Mouse (Mus musculus) cortical plate, adult 2 months (tissue): ENCODE data around the gene Snx15. TPM values are rescaled to one million over a fixed set of nuclear protein-coding genes. Genes with fewer than 3 reads are reported as not detected.

ENCODE experiments used
- H3K27ac ChIP-seq: fragments of 200-500 bp; 2 replicates; pipeline ENCODE4 v1.5.1; 2012; ENCODE audit warnings: low read length, control low read depth, inconsistent platforms; ENCODE audit not compliant: insufficient read depth
- H3K4me1 ChIP-seq: fragments of 200-500 bp; 2 replicates; pipeline ENCODE4 v1.6.1; 2011; ENCODE audit warnings: low read length; ENCODE audit not compliant: control insufficient read depth, insufficient read depth
- H3K4me3 ChIP-seq: fragments of 200-500 bp; 2 replicates; pipeline ENCODE4 v1.5.1; 2011; ENCODE audit warnings: mild to moderate bottlenecking, low read length, control low read depth; ENCODE audit not compliant: insufficient read depth
- CTCF ChIP-seq: fragments of 200-500 bp; IDR thresholded peaks from 2 replicates; pipeline ENCODE4 v1.5.1; 2011; ENCODE audit warnings: mild to moderate bottlenecking, control low read depth, low read length; ENCODE audit not compliant: insufficient read depth; ENCODE audit errors: extremely low read depth
- POLR2A ChIP-seq: fragments of 200-500 bp; IDR thresholded peaks from 2 replicates; pipeline ENCODE4 v1.6.1; 2011; ENCODE audit warnings: mild to moderate bottlenecking, low read length, control low read depth; ENCODE audit not compliant: insufficient read depth; ENCODE audit errors: extremely low read depth
- polyA plus RNA-seq: library from polyadenylated mRNA; depleted of rRNA; stranded (reverse); fragments of >200 nt; gene quantifications from 2 replicates; pipeline ENCODE4 v1.2.3, GENCODE M21; 2012; rRNA removed

The Snx15 gene
- polyA plus RNA-seq, 1 experiment: 68.9 TPM

DNA sequence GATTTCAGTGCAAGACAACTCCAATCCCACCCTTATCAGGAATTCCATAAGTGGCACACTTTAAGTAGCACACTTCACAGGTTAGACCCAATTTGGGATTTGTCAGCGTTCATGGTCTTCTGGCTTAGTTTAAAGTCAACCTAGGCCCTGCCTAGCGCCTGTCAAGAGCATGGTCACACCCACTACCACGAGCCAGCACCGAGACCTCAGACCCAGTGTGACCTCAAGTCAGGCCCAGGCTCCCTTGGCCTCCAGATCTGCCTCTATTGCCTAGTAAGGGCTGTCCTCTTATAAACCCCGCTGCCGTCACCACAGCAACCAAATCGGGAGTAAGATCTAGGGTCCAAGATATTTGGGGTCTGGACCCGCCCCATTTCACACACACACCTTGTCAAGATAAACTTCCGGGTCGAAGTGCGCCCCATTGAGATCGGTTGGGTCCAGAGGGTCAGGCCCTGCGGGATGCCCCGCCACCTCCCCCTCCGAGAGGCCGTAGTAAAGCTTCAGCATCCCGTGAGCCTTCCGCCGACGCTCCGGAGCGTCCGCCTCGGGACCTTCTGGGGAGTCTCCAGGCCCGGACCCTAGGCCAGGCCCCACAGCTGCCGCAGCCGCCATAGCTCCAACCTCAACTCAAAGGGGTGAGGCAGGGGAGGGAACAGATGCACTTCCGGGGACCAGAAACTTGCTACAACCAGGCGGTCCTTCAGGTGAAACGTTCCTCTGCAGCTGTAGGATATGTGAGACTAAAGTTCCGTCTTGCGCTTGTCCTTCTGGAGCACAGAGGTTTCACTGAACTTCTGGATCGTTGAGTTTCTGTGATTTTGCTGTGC, 51.3 kb downstream of the Snx15 start, which contains the start of gene Vps51:
Gene Vps51, minus strand, starts transcription at position 668 of the 830 bp plus-strand sequence.
- peak; percentile 49; the same call in 1 of the 2 replicates for TF ChIP-seq POLR2A
- no peak for TF ChIP-seq CTCF
- peak within 1 kb of the TSS; percentile 75 for H3K27ac ChIP-seq
- H3K4me3 ChIP-seq: peak within 1 kb of the TSS; percentile 89
- peaks cover 4% of the 10 kb centered on the region for H3K4me1 ChIP-seq

DNA sequence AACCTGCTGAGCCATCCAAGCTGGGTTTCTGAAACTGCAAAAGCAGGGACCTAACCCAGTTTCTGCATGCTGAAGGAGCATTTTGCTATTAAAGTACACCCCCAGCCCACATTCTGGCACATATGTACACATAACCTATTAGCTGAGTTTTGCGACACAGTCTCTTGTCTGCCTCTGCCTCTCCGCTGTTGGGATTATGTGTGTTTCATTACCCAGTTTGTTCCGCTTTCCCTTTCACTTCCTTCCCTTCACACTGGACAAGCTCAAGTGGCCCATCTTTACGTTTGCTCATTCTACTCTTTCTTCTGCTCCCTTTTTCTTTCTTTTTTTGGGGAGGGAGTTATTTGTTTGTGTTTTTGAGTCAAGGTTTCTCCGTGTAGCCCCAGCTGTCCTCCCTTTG, 54.2 kb downstream of the Snx15 start:
- no peak overlapping the region for H3K4me3 ChIP-seq
- no peak overlapping the region for H3K27ac ChIP-seq
- TF ChIP-seq POLR2A (no peak), CTCF (no peak)
- peaks cover 4% of the 10 kb centered on the region for H3K4me1 ChIP-seq

DNA sequence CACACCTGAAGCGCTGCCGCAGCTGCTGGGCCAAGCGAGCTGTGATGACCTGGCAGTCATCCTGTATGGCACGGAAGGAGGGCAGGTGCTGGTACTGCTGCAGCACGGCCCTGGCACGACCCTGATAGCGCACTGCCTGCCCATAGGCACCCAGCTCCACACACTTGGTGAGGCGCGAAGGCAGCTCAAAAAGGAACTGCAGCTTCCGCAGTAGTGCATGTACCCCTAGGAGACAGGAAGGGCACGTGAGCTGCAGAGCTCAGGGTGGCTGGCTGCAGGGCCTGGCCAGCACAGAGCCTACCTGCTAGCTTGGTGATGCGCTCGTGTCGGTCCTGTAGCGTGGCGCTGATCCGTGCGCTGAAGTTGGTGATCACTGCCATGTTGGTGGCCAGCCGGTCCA, 56.8 kb downstream of the Snx15 start:
- H3K4me1 ChIP-seq: peaks cover 2% of the 10 kb centered on the region
- H3K4me3 ChIP-seq: no peak overlapping the region
- TF ChIP-seq CTCF (no peak), POLR2A (no peak)
- H3K27ac ChIP-seq: no peak overlapping the region

DNA sequence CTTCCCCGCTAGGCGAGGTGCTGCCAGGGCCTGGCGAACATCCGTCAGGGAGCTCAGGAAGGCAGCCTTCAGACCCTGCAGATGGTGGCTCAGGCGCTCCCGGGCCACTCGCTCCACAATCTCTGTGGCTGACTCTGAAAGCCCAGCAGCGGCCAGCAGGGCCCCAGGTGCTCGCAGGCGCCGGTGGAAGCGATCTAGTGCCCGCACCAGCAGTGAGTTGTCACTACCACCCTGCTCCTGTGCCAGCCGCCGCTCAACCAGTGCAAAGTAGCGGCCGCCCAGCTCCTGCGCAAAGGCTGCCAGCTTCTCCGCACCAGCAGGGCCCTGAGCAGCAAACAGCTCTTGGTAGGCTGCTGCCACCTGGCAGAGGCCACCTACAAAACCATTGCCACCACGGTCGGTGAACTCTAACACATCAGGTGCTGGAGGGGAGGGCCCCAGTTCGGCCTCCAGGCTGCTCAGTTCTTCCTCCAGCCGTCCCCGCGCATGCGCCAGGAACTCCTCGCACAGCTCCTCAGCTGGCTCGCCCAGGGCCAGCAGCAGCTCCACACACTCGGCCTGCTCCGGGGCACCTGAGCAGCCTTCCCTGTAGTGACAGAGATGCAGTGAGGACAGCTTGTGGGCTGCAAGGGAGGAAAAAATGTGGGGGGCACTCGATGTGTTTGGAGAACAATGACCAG, 57.4 kb downstream of the Snx15 start:
- Histone ChIP-seq H3K4me1 (peaks cover 1% of the 10 kb centered on the region; the same call in 1 of the 2 replicates), H3K27ac (no peak overlapping the region), H3K4me3 (no peak overlapping the region)
- no peak for TF ChIP-seq POLR2A
- no peak for TF ChIP-seq CTCF

DNA sequence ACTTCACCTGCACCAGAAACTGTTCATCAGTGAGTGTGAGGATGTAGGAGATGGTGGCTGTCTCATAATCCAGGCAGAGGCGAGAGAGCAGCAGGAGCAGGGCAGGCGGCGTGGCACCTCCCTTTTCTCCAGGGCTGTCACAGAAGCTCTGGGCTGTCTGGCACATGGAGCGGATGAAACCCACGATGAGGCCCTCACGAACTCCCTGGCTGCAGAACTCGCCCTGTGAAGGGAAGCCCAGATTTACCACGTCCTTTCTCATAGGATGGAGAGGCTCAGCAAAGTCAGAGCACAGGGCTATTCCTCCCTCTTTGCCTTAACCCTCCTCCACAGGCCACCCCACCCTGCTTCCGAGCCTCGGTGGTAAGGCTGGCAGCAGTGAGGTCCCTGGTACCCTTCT, 58.3 kb downstream of the Snx15 start:
- Histone ChIP-seq H3K27ac (no peak overlapping the region), H3K4me3 (no peak overlapping the region), H3K4me1 (peaks cover 1% of the 10 kb centered on the region; the same call in 1 of the 2 replicates)
- TF ChIP-seq CTCF (no peak), POLR2A (no peak)

Other genes starting within 250 kb of the Snx15 start
- gene Tigd3, start 234.2 kb downstream of the Snx15 start, polyA plus RNA-seq: 3.6 and 4.0 TPM in 2 replicates
- gene Dpf2, start 215.3 kb downstream of the Snx15 start, polyA plus RNA-seq: 96.2 and 99.0 TPM in 2 replicates
- 12.6 and 16.4 TPM in 2 replicates for gene Cdc42ep2, start 203.5 kb downstream of the Snx15 start, polyA plus RNA-seq
- 11.7 and 12.9 TPM in 2 replicates for gene Pola2, start 164.1 kb downstream of the Snx15 start, polyA plus RNA-seq
- not detected in 2 replicates for gene Slc22a20, start 142.2 kb downstream of the Snx15 start, polyA plus RNA-seq
- gene Capn1, start 112.4 kb downstream of the Snx15 start, polyA plus RNA-seq: 18.5 and 20.1 TPM in 2 replicates
- 25.4 and 27.5 TPM in 2 replicates for gene Syvn1, start 81.7 kb downstream of the Snx15 start, polyA plus RNA-seq
- gene Mrpl49, start 70.5 kb downstream of the Snx15 start, polyA plus RNA-seq: 41.4 and 44.4 TPM in 2 replicates
- gene Fau, start 70.5 kb downstream of the Snx15 start, polyA plus RNA-seq: 920 and 922 TPM in 2 replicates
- gene Znhit2, start 67.1 kb downstream of the Snx15 start, polyA plus RNA-seq: 58.0 and 58.9 TPM in 2 replicates
- 59.3 and 60.1 TPM in 2 replicates for gene Tm7sf2, start 59.9 kb downstream of the Snx15 start, polyA plus RNA-seq
- gene Vps51, start 51.1 kb downstream of the Snx15 start, polyA plus RNA-seq: 97.2 and 98.2 TPM in 2 replicates
- not detected in 2 replicates for gene Tmem262, start 48.3 kb downstream of the Snx15 start, polyA plus RNA-seq
- 0.67 and 0.83 TPM in 2 replicates for gene Gm28374, start 46.0 kb downstream of the Snx15 start, polyA plus RNA-seq
- gene Zfpl1, start 43.3 kb downstream of the Snx15 start, polyA plus RNA-seq: 81.1 and 83.9 TPM in 2 replicates
- gene Cdca5, start 43.3 kb downstream of the Snx15 start, polyA plus RNA-seq: 0.15 and 0.44 TPM in 2 replicates
- gene AC131692.1, start 33.9 kb downstream of the Snx15 start, polyA plus RNA-seq: not detected in 2 replicates
- gene Naaladl1, start 22.5 kb downstream of the Snx15 start, polyA plus RNA-seq: 0.13 and 0.21 TPM in 2 replicates
- 31.8 and 35.1 TPM in 2 replicates for gene Sac3d1, start 9.7 kb downstream of the Snx15 start, polyA plus RNA-seq
- 0.50 and 0.57 TPM in 2 replicates for gene Batf2, start 12.7 kb upstream of the Snx15 start, polyA plus RNA-seq
- gene Arl2, start 13.2 kb upstream of the Snx15 start, polyA plus RNA-seq: 123 and 135 TPM in 2 replicates
- 0.09 and 0.23 TPM in 2 replicates for gene Majin, start 56.1 kb upstream of the Snx15 start, polyA plus RNA-seq
- gene Gpha2, start 98.1 kb upstream of the Snx15 start, polyA plus RNA-seq: 0.21 TPM in 1 of 2 replicates, not detected in the other
- 154 and 160 TPM in 2 replicates for gene Ppp2r5b, start 107.6 kb upstream of the Snx15 start, polyA plus RNA-seq
- gene Atg2a, start 113.4 kb upstream of the Snx15 start, polyA plus RNA-seq: 28.9 and 31.0 TPM in 2 replicates
- 48.2 and 49.2 TPM in 2 replicates for gene Ehd1, start 148.4 kb upstream of the Snx15 start, polyA plus RNA-seq
- gene Cdc42bpg, start 178.2 kb upstream of the Snx15 start, polyA plus RNA-seq: 2.1 and 2.4 TPM in 2 replicates
- 75.2 and 76.5 TPM in 2 replicates for gene Men1, start 206.7 kb upstream of the Snx15 start, polyA plus RNA-seq
- 237 and 248 TPM in 2 replicates for gene Map4k2, start 212.8 kb upstream of the Snx15 start, polyA plus RNA-seq
- gene Sf1, start 235.4 kb upstream of the Snx15 start, polyA plus RNA-seq: 145 and 149 TPM in 2 replicates